Mouse (Mus musculus): ENCODE results near the gene Fosb. TPM values are rescaled to one million over a fixed set of nuclear protein-coding genes. Genes with fewer than 3 reads are reported as not detected.

The Fosb gene
- polyA plus RNA-seq, 1 experiment from 2014 or later, result 0.27 TPM

DNA sequence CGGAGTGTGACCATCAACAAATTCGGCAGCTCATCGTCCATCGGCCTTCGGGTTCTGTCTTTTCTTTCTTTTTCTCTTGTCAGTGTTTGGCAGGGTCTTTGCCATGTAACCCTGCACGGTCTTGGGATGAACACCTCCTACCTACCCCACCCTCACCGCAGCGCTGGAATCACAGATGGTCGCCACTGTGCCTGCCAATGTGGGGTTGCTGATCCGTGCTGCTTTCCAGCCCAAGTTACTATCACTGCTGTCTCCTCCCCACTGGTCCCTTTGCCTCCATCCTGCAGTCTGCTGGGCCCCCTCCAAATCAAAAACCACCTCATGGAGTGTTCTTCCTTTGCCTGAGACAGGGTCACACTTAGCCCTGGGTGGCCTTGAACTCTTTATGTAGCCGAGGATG is 14.4 kb upstream of the Fosb start:
- Histone ChIP-seq H3K9me3 (replicated peaks; ENCODE audit: control insufficient read depth, low read length) (no peaks in the 10 kb centered on the region), H3K27me3 (ENCODE audit: control insufficient read depth, insufficient read depth, low read length) (no peaks in the 10 kb centered on the region), H3K4me1 (ENCODE audit: control insufficient read depth, insufficient read depth, low read length) (peaks cover 26% of the 10 kb centered on the region), H3K4me2 (ENCODE audit: low read depth, low read length) (no peak overlapping the region), H3K9ac (ENCODE audit: low read length) (no peak overlapping the region), H3K36me3 (ENCODE audit: control insufficient read depth, insufficient read depth, low read length) (no peaks in the 10 kb centered on the region), H3K4me3 (replicated peaks; ENCODE audit: low read length) (no peak overlapping the region), H3K27ac (ENCODE audit: low read length) (no peak overlapping the region)
- 86% methylated on average over 11 of the region's 11 CpGs for WGBS
- no peak for ATAC-seq (ENCODE audit: insufficient read depth, low FRiP score)

DNA sequence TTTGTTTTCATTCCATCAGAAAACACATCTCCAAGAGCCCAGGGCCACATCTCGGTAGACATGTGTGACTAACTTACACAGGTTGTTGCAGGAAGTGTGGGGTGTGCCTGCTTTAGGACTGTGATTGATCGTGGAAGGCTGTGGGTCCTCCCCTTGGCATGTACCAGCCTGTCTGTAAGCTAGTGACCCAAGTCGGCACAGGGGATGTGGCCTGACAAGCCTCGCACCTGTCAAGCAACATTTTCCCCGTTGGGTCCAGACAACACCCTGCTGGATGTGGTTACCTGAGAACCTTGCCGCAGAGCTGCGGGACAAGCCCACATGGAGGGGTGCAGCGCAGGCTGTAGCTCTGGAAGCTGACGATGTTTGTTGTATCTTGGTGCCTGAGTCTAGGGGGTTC is 12.6 kb upstream of the Fosb start:
- H3K4me2 ChIP-seq (ENCODE audit: low read depth, low read length), result no peak overlapping the region
- H3K4me1 ChIP-seq (ENCODE audit: control insufficient read depth, insufficient read depth, low read length), result peaks cover 23% of the 10 kb centered on the region
- 31% methylated on average over 9 of the region's 9 CpGs for WGBS
- no peaks in the 10 kb centered on the region for H3K36me3 ChIP-seq (ENCODE audit: control insufficient read depth, insufficient read depth, low read length)
- ATAC-seq (ENCODE audit: insufficient read depth, low FRiP score), result no peak
- H3K27ac ChIP-seq (ENCODE audit: low read length), result peak overlapping the region; percentile 16; the same call in 1 of the 2 replicates
- no peaks in the 10 kb centered on the region; the same call in 1 of the 2 replicates for H3K27me3 ChIP-seq (ENCODE audit: control insufficient read depth, insufficient read depth, low read length)
- no peaks in the 10 kb centered on the region for H3K9me3 ChIP-seq (replicated peaks; ENCODE audit: control insufficient read depth, low read length)
- H3K9ac ChIP-seq (ENCODE audit: low read length), result no peak overlapping the region
- no peak overlapping the region for H3K4me3 ChIP-seq (replicated peaks; ENCODE audit: low read length)

DNA sequence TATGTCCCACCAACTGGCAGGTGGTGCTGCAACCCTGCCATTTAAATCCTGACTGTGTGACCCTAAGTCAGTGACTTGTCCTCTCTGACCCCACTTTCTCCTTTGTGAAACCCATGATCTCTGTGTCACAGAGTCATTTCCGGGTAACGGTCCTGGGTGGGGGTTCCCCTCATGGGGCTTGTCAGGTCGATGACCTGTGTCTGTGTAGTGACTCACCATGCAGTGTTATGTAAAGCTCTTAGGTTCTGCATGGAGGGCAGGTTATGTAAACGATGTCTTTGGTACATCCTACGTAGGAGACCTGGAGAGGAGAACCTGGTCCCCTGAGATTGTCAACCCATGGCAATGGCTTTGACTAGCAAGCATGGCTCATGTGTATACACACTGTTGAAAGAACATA is 11.6 kb upstream of the Fosb start:
- Histone ChIP-seq H3K4me2 (ENCODE audit: low read depth, low read length) (no peak overlapping the region), H3K36me3 (ENCODE audit: control insufficient read depth, insufficient read depth, low read length) (no peaks in the 10 kb centered on the region), H3K4me1 (ENCODE audit: control insufficient read depth, insufficient read depth, low read length) (peaks cover 15% of the 10 kb centered on the region), H3K9me3 (replicated peaks; ENCODE audit: control insufficient read depth, low read length) (no peaks in the 10 kb centered on the region), H3K4me3 (replicated peaks; ENCODE audit: low read length) (no peak overlapping the region), H3K27me3 (ENCODE audit: control insufficient read depth, insufficient read depth, low read length) (no peaks in the 10 kb centered on the region; the same call in 1 of the 2 replicates), H3K9ac (ENCODE audit: low read length) (no peak overlapping the region), H3K27ac (ENCODE audit: low read length) (no peak overlapping the region)
- 41% methylated on average over 5 of the region's 5 CpGs for WGBS
- no peak for ATAC-seq (ENCODE audit: insufficient read depth, low FRiP score)

DNA sequence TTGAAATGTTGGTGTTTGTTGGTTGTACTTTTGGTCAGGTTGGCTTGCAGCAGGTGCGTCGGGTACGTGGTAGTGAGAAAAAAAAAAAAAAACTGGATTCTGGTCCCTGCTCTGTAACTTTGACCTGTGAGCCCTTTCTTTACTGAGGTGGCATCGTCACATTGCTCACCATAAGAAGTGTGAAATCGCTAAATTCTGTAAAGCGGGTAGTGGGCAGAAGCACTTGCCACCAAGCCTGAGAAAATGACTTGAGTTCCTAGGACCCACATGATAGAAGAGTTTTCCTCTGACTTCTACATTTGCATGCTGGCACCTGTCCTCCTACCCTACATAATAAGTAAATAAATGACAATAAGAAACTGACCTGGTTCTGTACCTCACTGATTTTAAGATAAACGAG is 10.8 kb upstream of the Fosb start:
- no peak for ATAC-seq (ENCODE audit: insufficient read depth, low FRiP score)
- peaks cover 13% of the 10 kb centered on the region for H3K4me1 ChIP-seq (ENCODE audit: control insufficient read depth, insufficient read depth, low read length)
- WGBS, result 37% methylated on average over 7 of the region's 7 CpGs
- H3K9ac ChIP-seq (ENCODE audit: low read length), result peak overlapping the region; percentile 58; the same call in 1 of the 2 replicates
- no peaks in the 10 kb centered on the region for H3K36me3 ChIP-seq (ENCODE audit: control insufficient read depth, insufficient read depth, low read length)
- peak overlapping the region; percentile 55 for H3K4me3 ChIP-seq (replicated peaks; ENCODE audit: low read length)
- peak overlapping the region; percentile 87 for H3K4me2 ChIP-seq (ENCODE audit: low read depth, low read length)
- no peaks in the 10 kb centered on the region; the same call in 1 of the 2 replicates for H3K27me3 ChIP-seq (ENCODE audit: control insufficient read depth, insufficient read depth, low read length)
- no peak overlapping the region for H3K27ac ChIP-seq (ENCODE audit: low read length)
- H3K9me3 ChIP-seq (replicated peaks; ENCODE audit: control insufficient read depth, low read length), result no peaks in the 10 kb centered on the region

DNA sequence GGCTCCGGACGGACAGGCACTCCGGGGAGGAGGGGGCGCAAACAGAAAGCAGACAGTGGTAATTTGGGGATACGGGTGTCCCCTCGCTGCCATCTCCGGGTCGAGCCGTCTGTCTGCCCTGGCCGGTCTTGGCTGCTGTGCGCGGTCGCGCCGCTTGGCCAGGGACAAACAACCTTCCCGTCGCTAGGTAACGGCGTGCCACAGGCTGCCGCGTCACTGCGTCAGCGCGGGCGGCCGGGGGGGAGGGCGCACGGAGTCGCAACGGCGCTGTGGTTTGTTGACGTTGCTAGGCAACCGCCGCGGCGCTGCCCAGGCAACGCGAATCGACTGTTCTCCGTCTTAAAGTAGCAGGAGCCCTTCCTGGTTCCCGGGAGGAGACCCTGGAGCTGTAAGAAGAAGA is 10.1 kb upstream of the Fosb start:
- H3K4me3 ChIP-seq (replicated peaks; ENCODE audit: low read length), result peak overlapping the region; percentile 55
- H3K9ac ChIP-seq (ENCODE audit: low read length), result peak overlapping the region; percentile 70
- under 1% methylated on average over 41 of the region's 41 CpGs for WGBS
- peaks cover 13% of the 10 kb centered on the region for H3K4me1 ChIP-seq (ENCODE audit: control insufficient read depth, insufficient read depth, low read length)
- peak; percentile 93 for ATAC-seq (ENCODE audit: insufficient read depth, low FRiP score)
- H3K27ac ChIP-seq (ENCODE audit: low read length), result no peak overlapping the region; the same call in 1 of the 2 replicates
- H3K4me2 ChIP-seq (ENCODE audit: low read depth, low read length), result peak overlapping the region; percentile 87
- no peaks in the 10 kb centered on the region; the same call in none of the 2 replicates for H3K27me3 ChIP-seq (ENCODE audit: control insufficient read depth, insufficient read depth, low read length)
- no peaks in the 10 kb centered on the region for H3K9me3 ChIP-seq (replicated peaks; ENCODE audit: control insufficient read depth, low read length)
- no peaks in the 10 kb centered on the region for H3K36me3 ChIP-seq (ENCODE audit: control insufficient read depth, insufficient read depth, low read length)

DNA sequence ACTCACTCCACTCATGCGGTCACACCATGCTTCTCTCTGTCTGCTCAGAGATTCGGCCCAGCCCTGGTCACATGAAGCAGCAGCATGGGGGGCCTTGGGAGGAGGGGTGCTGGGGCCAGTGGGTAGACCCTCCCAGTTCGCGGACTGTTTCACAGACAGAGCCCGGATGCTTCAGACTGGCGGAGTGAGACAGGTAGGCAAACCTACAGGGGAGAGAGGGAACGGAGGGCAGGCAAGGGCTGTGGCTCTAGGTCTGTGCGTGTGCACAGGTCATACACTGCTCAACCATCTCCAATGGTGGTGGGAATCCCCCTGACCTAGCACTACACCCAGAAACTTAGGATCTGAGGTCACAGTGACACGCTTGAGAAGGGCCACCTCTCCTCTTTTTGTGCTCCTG is 9.6 kb upstream of the Fosb start:
- H3K4me2 ChIP-seq (ENCODE audit: low read depth, low read length), result peak overlapping the region; percentile 87
- H3K36me3 ChIP-seq (ENCODE audit: control insufficient read depth, insufficient read depth, low read length), result no peaks in the 10 kb centered on the region
- no peaks in the 10 kb centered on the region; the same call in none of the 2 replicates for H3K27me3 ChIP-seq (ENCODE audit: control insufficient read depth, insufficient read depth, low read length)
- H3K27ac ChIP-seq (ENCODE audit: low read length), result no peak overlapping the region; the same call in 1 of the 2 replicates
- H3K4me3 ChIP-seq (replicated peaks; ENCODE audit: low read length), result peak overlapping the region; percentile 55
- H3K9me3 ChIP-seq (replicated peaks; ENCODE audit: control insufficient read depth, low read length), result no peaks in the 10 kb centered on the region
- H3K4me1 ChIP-seq (ENCODE audit: control insufficient read depth, insufficient read depth, low read length), result peaks cover 13% of the 10 kb centered on the region
- ATAC-seq (ENCODE audit: insufficient read depth, low FRiP score), result peak; percentile 62; the same call in 1 of the 2 replicates
- 15% methylated on average over 9 of the region's 9 CpGs for WGBS
- H3K9ac ChIP-seq (ENCODE audit: low read length), result peak overlapping the region; percentile 70

DNA sequence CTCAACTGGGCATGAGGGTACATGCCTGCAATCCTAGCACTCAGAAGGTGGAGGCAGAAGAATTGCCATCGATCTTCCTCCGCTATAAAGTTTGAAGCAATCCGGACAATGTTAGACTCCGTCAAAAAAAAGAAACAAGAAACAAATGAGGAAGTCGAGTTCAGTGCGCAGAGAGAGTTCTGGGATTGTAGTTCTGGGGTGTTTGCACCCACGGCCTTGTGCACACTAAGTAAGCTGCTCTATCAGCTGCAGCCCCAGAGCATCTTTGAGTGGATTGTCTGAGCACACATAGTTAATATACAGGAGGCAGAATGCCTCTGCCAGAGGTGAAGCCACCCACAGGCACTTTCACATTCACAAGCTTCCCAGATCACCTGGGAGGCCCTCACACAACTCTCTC is 8.8 kb upstream of the Fosb start:
- WGBS, result 65% methylated on average over 7 of the region's 7 CpGs
- Histone ChIP-seq H3K27ac (ENCODE audit: low read length) (no peak overlapping the region), H3K36me3 (ENCODE audit: control insufficient read depth, insufficient read depth, low read length) (no peaks in the 10 kb centered on the region), H3K9ac (ENCODE audit: low read length) (no peak overlapping the region), H3K4me3 (replicated peaks; ENCODE audit: low read length) (no peak overlapping the region), H3K9me3 (replicated peaks; ENCODE audit: control insufficient read depth, low read length) (no peaks in the 10 kb centered on the region), H3K4me2 (ENCODE audit: low read depth, low read length) (no peak overlapping the region), H3K4me1 (ENCODE audit: control insufficient read depth, insufficient read depth, low read length) (peaks cover 13% of the 10 kb centered on the region), H3K27me3 (ENCODE audit: control insufficient read depth, insufficient read depth, low read length) (no peaks in the 10 kb centered on the region; the same call in none of the 2 replicates)
- ATAC-seq (ENCODE audit: insufficient read depth, low FRiP score), result no peak

DNA sequence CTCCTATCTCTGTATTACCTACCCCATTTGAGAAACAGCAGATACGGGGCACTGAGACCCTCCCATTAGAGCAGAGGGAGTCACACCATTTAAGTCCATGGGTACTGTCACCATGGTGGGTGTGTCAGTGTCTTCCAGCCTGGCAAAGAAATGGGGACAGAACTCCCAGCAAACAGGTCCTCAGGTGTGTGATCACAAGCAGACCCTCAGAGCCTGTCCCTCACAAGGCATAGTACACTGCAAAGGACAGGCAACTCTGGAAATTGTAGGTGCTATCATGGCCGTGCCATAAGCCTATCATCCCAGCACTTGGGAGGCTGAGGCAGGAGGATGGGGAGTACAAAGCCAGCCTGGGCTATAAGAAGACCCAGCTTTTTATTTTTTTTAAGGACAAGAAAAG is 8.3 kb upstream of the Fosb start:
- ATAC-seq (ENCODE audit: insufficient read depth, low FRiP score), result no peak

DNA sequence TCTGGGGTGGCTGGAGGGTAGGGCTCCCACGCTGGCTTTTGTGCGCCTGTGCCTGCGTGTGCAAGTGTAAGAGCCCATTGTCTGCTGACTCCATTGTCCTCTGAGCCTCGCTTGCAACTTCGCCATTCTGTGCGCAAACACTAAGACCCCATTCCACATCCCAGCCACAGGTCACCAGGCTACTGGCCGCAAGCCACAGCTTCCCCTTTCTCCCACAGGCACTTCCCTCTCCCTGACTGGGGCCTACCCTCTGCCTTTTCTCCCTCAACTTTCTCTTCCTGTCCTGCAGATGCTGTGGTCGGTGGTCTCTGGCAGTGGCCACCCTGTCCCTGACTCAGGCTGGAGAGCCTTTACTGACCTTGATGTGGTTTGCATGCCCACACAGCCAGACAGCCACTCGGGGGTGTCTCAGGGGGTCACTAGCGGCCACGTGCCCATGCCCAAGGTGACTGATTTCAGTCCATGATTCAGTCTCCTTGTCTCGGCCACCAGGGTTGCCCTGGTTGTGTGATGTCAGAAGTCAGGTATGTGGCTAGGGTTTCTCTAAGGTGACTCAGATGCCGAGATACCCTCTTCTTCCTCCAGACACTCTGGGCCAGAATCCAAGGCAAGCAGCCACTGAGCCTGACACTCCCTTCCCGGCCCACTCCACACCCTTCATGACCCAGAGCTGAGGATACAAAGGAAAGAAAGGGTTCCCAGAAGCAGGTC is 6.8 kb upstream of the Fosb start:
- Histone ChIP-seq H3K9ac (ENCODE audit: low read length) (peak overlapping the region; percentile 11; the same call in 1 of the 2 replicates), H3K36me3 (ENCODE audit: control insufficient read depth, insufficient read depth, low read length) (no peaks in the 10 kb centered on the region), H3K9me3 (replicated peaks; ENCODE audit: control insufficient read depth, low read length) (no peaks in the 10 kb centered on the region), H3K4me1 (ENCODE audit: control insufficient read depth, insufficient read depth, low read length) (peaks cover 10% of the 10 kb centered on the region), H3K4me2 (ENCODE audit: low read depth, low read length) (no peak overlapping the region), H3K4me3 (replicated peaks; ENCODE audit: low read length) (no peak overlapping the region), H3K27ac (ENCODE audit: low read length) (no peak overlapping the region), H3K27me3 (ENCODE audit: control insufficient read depth, insufficient read depth, low read length) (no peaks in the 10 kb centered on the region; the same call in none of the 2 replicates)
- 42% methylated on average over 14 of the region's 14 CpGs for WGBS
- no peak for ATAC-seq (ENCODE audit: insufficient read depth, low FRiP score)

More for the DNA sequence above, 8.3 kb upstream of the Fosb start:
- Histone ChIP-seq H3K36me3 (ENCODE audit: control insufficient read depth, insufficient read depth, low read length) (no peaks in the 10 kb centered on the region), H3K9ac (ENCODE audit: low read length) (no peak overlapping the region), H3K4me1 (ENCODE audit: control insufficient read depth, insufficient read depth, low read length) (peaks cover 13% of the 10 kb centered on the region), H3K9me3 (replicated peaks; ENCODE audit: control insufficient read depth, low read length) (no peaks in the 10 kb centered on the region), H3K4me3 (replicated peaks; ENCODE audit: low read length) (no peak overlapping the region), H3K4me2 (ENCODE audit: low read depth, low read length) (no peak overlapping the region), H3K27me3 (ENCODE audit: control insufficient read depth, insufficient read depth, low read length) (no peaks in the 10 kb centered on the region; the same call in none of the 2 replicates), H3K27ac (ENCODE audit: low read length) (no peak overlapping the region)
- 56% methylated on average over 2 of the region's 2 CpGs for WGBS
